15 mouse cellular contexts compared by ENCODE assay signal in the genomic region with DNA sequence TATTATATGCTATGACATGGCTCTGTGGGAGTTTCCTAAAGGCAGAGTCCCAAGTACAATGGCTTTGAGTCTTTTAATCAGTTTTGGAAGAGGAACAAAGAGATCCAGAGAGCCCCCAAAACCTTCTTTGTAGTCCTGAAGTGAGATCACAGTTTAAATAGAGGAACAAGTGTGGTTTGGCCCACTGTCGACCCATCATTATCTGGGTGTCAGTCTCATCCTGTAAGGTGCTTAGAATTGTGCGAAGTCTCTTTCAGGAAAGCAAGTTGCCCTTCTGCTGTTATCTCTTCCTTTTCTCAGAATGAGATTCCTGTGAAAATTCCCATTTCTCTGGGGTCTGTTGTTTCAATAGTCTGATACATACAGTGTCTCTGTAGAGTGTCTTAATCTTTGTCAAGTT.
"Had no signal": no experiment of that assay in that cellular context is flagged by ENCODE, and none has a peak within 500 bp of the region (broad histone marks: within the 10 kb centered on the region; RNA-seq: fewer than 3 reads in every experiment).

No protein-coding gene starts in this region.

- H3K9ac ChIP-seq: lung, embryonic 14.5 days; midbrain, embryonic 12.5 days; neural tube, embryonic 13.5 days had no signal

- H3K27me3 ChIP-seq: midbrain, embryonic 12.5 days; neural tube, embryonic 13.5 days had no signal

- ATAC-seq: midbrain, embryonic 16.5 days had no signal

- H3K4me2 ChIP-seq: liver, embryonic 11.5 days; lung, embryonic 14.5 days; midbrain, embryonic 12.5 days; neural tube, embryonic 13.5 days had no signal

- H3K4me1 ChIP-seq: limb, embryonic 10.5 days; midbrain, embryonic 12.5 days; neural tube, embryonic 13.5 days had no signal

- H3K27ac ChIP-seq: left cerebral cortex, adult 2 months; limb, embryonic 10.5 days; macrophage; midbrain, embryonic 12.5 days; neural tube, embryonic 13.5 days had no signal

- DNase-seq: kidney, adult 18-20 months; kidney, postnatal 10 days; kidney, postnatal 4 days; lung, embryonic 14.5 days; lung, postnatal 10 days; right cerebral cortex, postnatal 14 days; thymus, adult 2 months; thymus, postnatal 36 days had no signal

- H3K4me3 ChIP-seq: left cerebral cortex, adult 2 months; limb, embryonic 10.5 days; midbrain, embryonic 12.5 days; neural tube, embryonic 13.5 days had no signal

- H3K9me3 ChIP-seq: limb, embryonic 10.5 days; midbrain, embryonic 12.5 days; neural tube, embryonic 13.5 days had no signal
